Comparison of ENCODE assay signal across 8 mouse cellular contexts in genomic region chr11:120948328-120948727, GRCm38 (mm10). TPM values are rescaled to one million over a fixed set of nuclear protein-coding genes. Genes with fewer than 3 reads are reported as not detected.
DNase-seq lines count a peak whose midpoint lies in the region; ATAC-seq and TF ChIP-seq lines count a peak whose summit lies in the region.

Gene Slc16a3, plus strand, starts transcription at chr11:120948480.

- no peak for TF ChIP-seq CTCF in layer of hippocampus, adult 2 months (conservative IDR thresholded peaks at IDR 0.05)

- DNase-seq in layer of hippocampus, adult 2 months (ENCODE audit: low spot score in 2 of 2): no peak
- no peak for DNase-seq in layer of hippocampus, adult 8-10 months (ENCODE audit: low spot score in 2 of 2)
- no peak for DNase-seq in embryonic facial prominence, embryonic 11.5 days (ENCODE audit: low spot score)
- DNase-seq in hindbrain, embryonic 14.5 days (ENCODE audit: low spot score): no peak
- DNase-seq in retina, embryonic 14.5 days (ENCODE audit: low spot score): no peak
- no peak for DNase-seq in adrenal gland, adult 8-10 months
- no peak for DNase-seq in cerebellum, adult 8-10 months

- peaks cover 5% of the 10 kb centered on the region for H3K4me1 ChIP-seq in embryonic facial prominence, embryonic 11.5 days (ENCODE audit: control insufficient read depth, insufficient read depth, low read length)
- H3K4me1 ChIP-seq in hindbrain, embryonic 14.5 days (replicated peaks; ENCODE audit: control insufficient read depth, insufficient read depth, low read length): peaks cover 15% of the 10 kb centered on the region

- ATAC-seq in embryonic facial prominence, embryonic 11.5 days (replicated peaks; ENCODE audit: insufficient number of reproducible peaks, low FRiP score, low TSS enrichment, low read depth): no peak
- ATAC-seq in hindbrain, embryonic 14.5 days (ENCODE audit: low FRiP score): no peak
- peak; percentile 52 for ATAC-seq in megakaryocyte, adult 5-6 weeks (ENCODE audit: poor library complexity, severe bottlenecking)

- no peaks in the 10 kb centered on the region for H3K36me3 ChIP-seq in embryonic facial prominence, embryonic 11.5 days (replicated peaks; ENCODE audit: control insufficient read depth, insufficient read depth, low read depth, low read length)
- H3K36me3 ChIP-seq in hindbrain, embryonic 14.5 days (replicated peaks; ENCODE audit: control insufficient read depth, insufficient read depth): no peaks in the 10 kb centered on the region

- H3K27me3 ChIP-seq in embryonic facial prominence, embryonic 11.5 days (ENCODE audit: control insufficient read depth, insufficient read depth, low read length): no peaks in the 10 kb centered on the region; the same call in 1 of the 2 replicates
- H3K27me3 ChIP-seq in hindbrain, embryonic 14.5 days (ENCODE audit: control insufficient read depth, insufficient read depth, low read length): peaks cover 28% of the 10 kb centered on the region

- no peak within 1 kb of the TSS for H3K27ac ChIP-seq in layer of hippocampus, adult 2 months
- no peak within 1 kb of the TSS for H3K27ac ChIP-seq in embryonic facial prominence, embryonic 11.5 days (replicated peaks; ENCODE audit: low read depth, low read length)
- no peak within 1 kb of the TSS for H3K27ac ChIP-seq in hindbrain, embryonic 14.5 days

- H3K9ac ChIP-seq in embryonic facial prominence, embryonic 11.5 days (replicated peaks; ENCODE audit: low read length): peak within 1 kb of the TSS; percentile 59
- H3K9ac ChIP-seq in hindbrain, embryonic 14.5 days: no peak within 1 kb of the TSS; the same call in 1 of the 2 replicates

- 24% methylated on average over 12 of the region's 12 CpGs for WGBS in embryonic facial prominence, embryonic 11.5 days
- WGBS in hindbrain, embryonic 14.5 days: 31% methylated on average over 12 of the region's 12 CpGs

- H3K4me2 ChIP-seq in embryonic facial prominence, embryonic 11.5 days (ENCODE audit: low read depth, low read length): peak within 1 kb of the TSS; percentile 76
- peak within 1 kb of the TSS; percentile 52 for H3K4me2 ChIP-seq in hindbrain, embryonic 14.5 days (replicated peaks)

- H3K9me3 ChIP-seq in embryonic facial prominence, embryonic 11.5 days (replicated peaks; ENCODE audit: control insufficient read depth, low read length): no peaks in the 10 kb centered on the region
- no peaks in the 10 kb centered on the region for H3K9me3 ChIP-seq in hindbrain, embryonic 14.5 days (ENCODE audit: control insufficient read depth, low read length)

- peak within 1 kb of the TSS; percentile 45 for H3K4me3 ChIP-seq in layer of hippocampus, adult 2 months
- peak within 1 kb of the TSS; percentile 53 for H3K4me3 ChIP-seq in embryonic facial prominence, embryonic 11.5 days (ENCODE audit: low read depth, low read length)
- H3K4me3 ChIP-seq in hindbrain, embryonic 14.5 days (replicated peaks; ENCODE audit: low read length): peak within 1 kb of the TSS; percentile 33

RNA-seq across cellular contexts. Expression of gene Slc16a3, which starts in this region (rescaled TPM):
- total RNA-seq in layer of hippocampus, adult 2 months (2021): 1 to 10 TPM; 1.6 to 1.9 TPM
- total RNA-seq in layer of hippocampus, adult 8-10 months (2022): 10 to 100 TPM in 1 of 4 experiments, 1 to 10 TPM in 3; 2.1 to 11.0 (median 7.0) TPM
- 30.7 and 40.8 TPM in 2 replicates for polyA plus RNA-seq in embryonic facial prominence, embryonic 11.5 days (2014; fragmentation: Nextera tagmentation; extraction: Ambion mirVana)
- polyA plus RNA-seq in hindbrain, embryonic 14.5 days (2014; fragmentation: Nextera tagmentation; extraction: Ambion mirVana): 4.2 and 4.4 TPM in 2 replicates
- 21.4 and 24.6 TPM in 2 replicates for total RNA-seq in megakaryocyte, adult 5-6 weeks (2015)
- 35.2 and 40.7 TPM in 2 replicates for total RNA-seq in megakaryocyte, adult 5-6 weeks (2017)
- 1 to 10 TPM in 3 of 4 experiments, under 1 TPM in 1; 0.55 to 1.7 (median 1.5) TPM for total RNA-seq in adrenal gland, adult 8-10 months (2022)
